Mouse (Mus musculus): ENCODE measurements around the gene Dennd1a. TPM values are rescaled to one million over a fixed set of nuclear protein-coding genes. Genes with fewer than 3 reads are reported as not detected.

Gene Dennd1a
- polyA plus RNA-seq, 1 experiment from 2014 or later = 3.8 TPM

- H3K9ac ChIP-seq (replicated peaks) = no peak overlapping the region
- WGBS (ENCODE audit: insufficient replicate concordance) = 30% methylated on average over 5 of the region's 5 CpGs
- ATAC-seq (no peak), DNase-seq (no peak)
- H3K4me2 ChIP-seq (ENCODE audit: low read depth, low read length) = no peak overlapping the region
- no peaks in the 10 kb centered on the region for H3K9me3 ChIP-seq (ENCODE audit: low read length)
- no peaks in the 10 kb centered on the region for H3K27me3 ChIP-seq (ENCODE audit: insufficient read depth, low read length)
- TF ChIP-seq CTCF (IDR thresholded peaks at IDR 0.05; ENCODE audit: low read depth) (no peak), EP300 (IDR thresholded peaks at IDR 0.05; ENCODE audit: low read depth) (no peak)
- H3K4me3 ChIP-seq (ENCODE audit: low read depth, low read length) = no peak overlapping the region
- no peak overlapping the region for H3K27ac ChIP-seq (ENCODE audit: low read depth)
- H3K36me3 ChIP-seq (replicated peaks; ENCODE audit: insufficient read depth, low read length) = peaks cover 4% of the 10 kb centered on the region; the same call in 1 of the 2 replicates
- no peaks in the 10 kb centered on the region for H3K4me1 ChIP-seq (ENCODE audit: insufficient read depth)
Measured at GRCm38 (mm10) chr2:37818761-37819525, 468.2 kb downstream of the Dennd1a start.

DNA sequence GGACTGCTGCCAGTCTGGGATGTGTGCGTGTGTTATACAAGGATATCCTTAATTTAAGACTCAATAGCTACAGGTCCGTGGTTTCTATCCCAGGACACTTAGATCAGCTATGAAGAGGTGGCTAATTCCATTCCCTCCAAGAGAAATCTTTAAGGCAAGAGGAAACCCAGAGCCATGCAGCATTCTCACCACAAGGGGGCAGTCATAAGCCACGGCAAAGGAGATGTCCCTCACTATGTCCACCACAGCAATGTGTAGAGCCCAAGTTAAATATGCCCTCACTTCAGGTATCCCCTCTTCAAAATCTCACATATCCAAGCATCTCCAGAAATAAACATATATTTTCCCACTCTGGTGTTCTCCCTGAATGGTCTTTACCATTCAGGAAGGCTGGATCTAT, 471.5 kb downstream of the Dennd1a start:
- Histone ChIP-seq H3K4me2 (ENCODE audit: low read depth, low read length) (no peak overlapping the region), H3K4me1 (ENCODE audit: insufficient read depth) (no peaks in the 10 kb centered on the region), H3K9ac (replicated peaks) (no peak overlapping the region), H3K36me3 (replicated peaks; ENCODE audit: insufficient read depth, low read length) (peaks cover 4% of the 10 kb centered on the region), H3K9me3 (ENCODE audit: low read length) (no peaks in the 10 kb centered on the region), H3K27me3 (ENCODE audit: insufficient read depth, low read length) (no peaks in the 10 kb centered on the region), H3K27ac (ENCODE audit: low read depth) (no peak overlapping the region), H3K4me3 (ENCODE audit: low read depth, low read length) (no peak overlapping the region)
- TF ChIP-seq CTCF (IDR thresholded peaks at IDR 0.05; ENCODE audit: low read depth) (peak; percentile 97), EP300 (IDR thresholded peaks at IDR 0.05; ENCODE audit: low read depth) (no peak)
- WGBS (ENCODE audit: insufficient replicate concordance) = 17% methylated on average over 3 of the region's 3 CpGs
- peak; percentile 80 for DNase-seq
- ATAC-seq = 0 out of 2 replicates have a peak, but pooled peaks have one; percentile 41

- H3K9me3 ChIP-seq (ENCODE audit: low read length) = no peaks in the 10 kb centered on the region
- no peaks in the 10 kb centered on the region for H3K27me3 ChIP-seq (ENCODE audit: insufficient read depth, low read length)
- peaks cover 4% of the 10 kb centered on the region for H3K36me3 ChIP-seq (replicated peaks; ENCODE audit: insufficient read depth, low read length)
- 81% methylated on average over 8 of the region's 8 CpGs for WGBS (ENCODE audit: insufficient replicate concordance)
- H3K4me2 ChIP-seq (ENCODE audit: low read depth, low read length) = no peak overlapping the region
- DNase-seq (no peak), ATAC-seq (no peak)
- H3K4me1 ChIP-seq (ENCODE audit: insufficient read depth) = no peaks in the 10 kb centered on the region
- H3K9ac ChIP-seq (replicated peaks) = no peak overlapping the region
- TF ChIP-seq CTCF (IDR thresholded peaks at IDR 0.05; ENCODE audit: low read depth) = no peak
- no peak for TF ChIP-seq EP300 (IDR thresholded peaks at IDR 0.05; ENCODE audit: low read depth)
- H3K27ac ChIP-seq (ENCODE audit: low read depth) = no peak overlapping the region
- no peak overlapping the region for H3K4me3 ChIP-seq (ENCODE audit: low read depth, low read length)
Measured at GRCm38 (mm10) chr2:37814820-37815361, 472.3 kb downstream of the Dennd1a start.

DNA sequence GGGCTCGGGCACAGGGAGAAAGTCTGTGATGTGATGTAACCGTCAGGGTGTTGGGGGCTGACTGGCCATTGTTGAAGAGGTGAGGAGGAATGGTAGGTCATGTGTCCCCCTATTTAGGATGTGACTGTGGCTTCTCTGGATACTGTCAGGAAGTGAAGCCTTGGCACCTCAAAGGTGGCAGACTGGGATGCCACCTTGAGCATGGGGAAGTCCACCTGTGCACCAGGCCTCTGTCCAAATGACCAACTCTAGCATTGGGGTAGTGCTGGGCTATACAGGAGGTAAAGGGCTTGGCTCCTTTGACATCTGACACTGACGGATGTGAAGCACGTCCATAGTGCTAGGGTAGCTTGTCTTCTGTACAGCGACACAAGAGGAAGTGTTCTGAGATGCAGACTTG, 474.8 kb downstream of the Dennd1a start:
- WGBS (ENCODE audit: insufficient replicate concordance) = 85% methylated on average over 5 of the region's 5 CpGs
- TF ChIP-seq EP300 (IDR thresholded peaks at IDR 0.05; ENCODE audit: low read depth) (no peak), CTCF (IDR thresholded peaks at IDR 0.05; ENCODE audit: low read depth) (no peak)

DNA sequence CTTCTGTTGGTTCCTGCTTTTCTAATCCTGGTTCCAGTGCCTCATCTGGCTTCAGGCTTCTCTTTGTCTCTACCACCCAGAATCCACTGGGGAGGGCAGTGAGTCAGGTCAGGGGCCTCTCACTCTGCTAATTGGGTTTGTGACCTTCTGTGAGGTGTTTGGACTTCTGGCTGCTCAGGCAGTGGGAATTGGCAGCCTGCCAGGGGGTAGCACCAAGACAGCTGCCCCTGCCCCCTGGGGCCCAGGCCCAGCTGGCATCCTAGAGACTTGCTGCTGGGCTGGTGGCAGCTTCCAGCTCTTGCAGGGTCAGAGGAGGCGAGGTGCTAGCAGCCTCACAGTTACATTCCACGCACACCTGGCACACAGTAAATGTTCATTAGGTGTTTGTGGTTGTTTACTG, 475.5 kb downstream of the Dennd1a start:
- H3K9ac ChIP-seq (replicated peaks) = no peak overlapping the region
- no peaks in the 10 kb centered on the region for H3K27me3 ChIP-seq (ENCODE audit: insufficient read depth, low read length)
- H3K4me2 ChIP-seq (ENCODE audit: low read depth, low read length) = no peak overlapping the region
- H3K36me3 ChIP-seq (replicated peaks; ENCODE audit: insufficient read depth, low read length) = peaks cover 5% of the 10 kb centered on the region
- no peak for TF ChIP-seq CTCF (IDR thresholded peaks at IDR 0.05; ENCODE audit: low read depth)
- no peak for TF ChIP-seq EP300 (IDR thresholded peaks at IDR 0.05; ENCODE audit: low read depth)
- DNase-seq (no peak), ATAC-seq (no peak)
- H3K27ac ChIP-seq (ENCODE audit: low read depth) = no peak overlapping the region
- H3K4me1 ChIP-seq (ENCODE audit: insufficient read depth) = no peaks in the 10 kb centered on the region
- 85% methylated on average over 2 of the region's 2 CpGs for WGBS (ENCODE audit: insufficient replicate concordance)
- no peak overlapping the region for H3K4me3 ChIP-seq (ENCODE audit: low read depth, low read length)
- H3K9me3 ChIP-seq (ENCODE audit: low read length) = no peaks in the 10 kb centered on the region

More for the DNA sequence above, 474.8 kb downstream of the Dennd1a start:
- Histone ChIP-seq H3K4me3 (ENCODE audit: low read depth, low read length) (no peak overlapping the region), H3K27ac (ENCODE audit: low read depth) (no peak overlapping the region), H3K9ac (replicated peaks) (no peak overlapping the region), H3K27me3 (ENCODE audit: insufficient read depth, low read length) (no peaks in the 10 kb centered on the region), H3K36me3 (replicated peaks; ENCODE audit: insufficient read depth, low read length) (peaks cover 4% of the 10 kb centered on the region), H3K4me2 (ENCODE audit: low read depth, low read length) (no peak overlapping the region), H3K4me1 (ENCODE audit: insufficient read depth) (no peaks in the 10 kb centered on the region), H3K9me3 (ENCODE audit: low read length) (no peaks in the 10 kb centered on the region)
- DNase-seq (no peak), ATAC-seq (no peak)

- peak; percentile 57; the same call in 1 of the 2 replicates for ATAC-seq
- 47% methylated on average over 4 of the region's 4 CpGs for WGBS (ENCODE audit: insufficient replicate concordance)
- no peak overlapping the region for H3K4me3 ChIP-seq (ENCODE audit: low read depth, low read length)
Measured at GRCm38 (mm10) chr2:37802610-37803212, 484.5 kb downstream of the Dennd1a start.

More at GRCm38 (mm10) chr2:37802610-37803212, 484.5 kb downstream of the Dennd1a start:
- DNase-seq = peak; percentile 69
- H3K4me2 ChIP-seq (ENCODE audit: low read depth, low read length) = no peak overlapping the region
- no peaks in the 10 kb centered on the region for H3K4me1 ChIP-seq (ENCODE audit: insufficient read depth)
- H3K27me3 ChIP-seq (ENCODE audit: insufficient read depth, low read length) = no peaks in the 10 kb centered on the region
- no peak for TF ChIP-seq EP300 (IDR thresholded peaks at IDR 0.05; ENCODE audit: low read depth)
- peak; percentile 91 for TF ChIP-seq CTCF (IDR thresholded peaks at IDR 0.05; ENCODE audit: low read depth)
- no peak overlapping the region for H3K27ac ChIP-seq (ENCODE audit: low read depth)
- H3K9me3 ChIP-seq (ENCODE audit: low read length) = no peaks in the 10 kb centered on the region
- H3K9ac ChIP-seq (replicated peaks) = no peak overlapping the region
- H3K36me3 ChIP-seq (replicated peaks; ENCODE audit: insufficient read depth, low read length) = 0 out of 2 replicates have a peak, but pooled peaks cover 9% of the 10 kb centered on the region

Measured in liver, postnatal 0 days (tissue).